Mouse (Mus musculus) naive thymus-derived CD4-positive, alpha-beta T cell, adult 2 months (primary cell): ENCODE results near the gene Mau2.
"Not testable (repeated sequence)": the region's sequence is repeated elsewhere in the genome, so short reads cannot be mapped to it uniquely, and the experiment has no call there.

Source experiments
- DNase-seq: peaks from one replicate; pipeline ENCODE4 v3.0.0-alpha.2; 2011; ENCODE audit warnings: low read depth

Mau2 gene

DNA sequence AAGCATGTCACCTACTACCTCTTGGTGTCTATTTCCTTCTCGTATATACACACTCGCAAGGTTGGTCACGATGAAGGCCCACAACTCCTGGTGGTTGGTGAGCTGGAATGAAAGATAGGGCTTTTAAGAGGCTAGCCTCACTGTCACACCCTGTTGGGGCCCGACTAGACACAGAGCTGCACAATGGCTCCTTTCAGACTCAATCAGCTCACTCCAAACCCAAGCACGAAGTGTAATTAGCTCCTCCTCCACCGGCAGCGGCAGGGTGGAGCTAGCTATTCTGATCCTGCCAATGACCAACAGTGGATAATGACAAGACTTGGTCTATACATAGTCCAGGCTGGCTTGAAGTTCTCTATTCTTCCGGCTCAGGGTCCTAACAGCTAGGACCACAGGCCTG lies 18.9 kb downstream of the Mau2 start:
- no peak for DNase-seq

DNA sequence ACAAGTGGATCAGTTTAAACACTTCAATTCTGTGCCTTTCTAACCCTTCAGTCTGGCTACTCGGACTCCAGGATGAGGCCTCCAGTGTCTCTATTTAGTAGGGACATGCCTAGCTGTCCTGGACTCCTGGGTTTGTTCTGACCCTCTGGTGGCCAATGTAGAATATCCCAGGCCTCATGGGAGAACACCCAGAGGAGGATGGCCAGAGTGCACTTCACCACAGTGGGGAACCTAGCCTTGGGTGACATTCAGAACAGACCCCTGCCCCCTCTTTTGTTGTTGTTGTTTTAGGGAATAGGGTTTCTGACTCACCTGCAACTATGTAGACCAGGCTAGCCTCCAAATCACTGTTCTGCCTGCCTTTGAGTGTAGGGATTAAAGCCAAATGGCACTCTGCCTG lies 27.5 kb downstream of the Mau2 start:
- no peak for DNase-seq

DNA sequence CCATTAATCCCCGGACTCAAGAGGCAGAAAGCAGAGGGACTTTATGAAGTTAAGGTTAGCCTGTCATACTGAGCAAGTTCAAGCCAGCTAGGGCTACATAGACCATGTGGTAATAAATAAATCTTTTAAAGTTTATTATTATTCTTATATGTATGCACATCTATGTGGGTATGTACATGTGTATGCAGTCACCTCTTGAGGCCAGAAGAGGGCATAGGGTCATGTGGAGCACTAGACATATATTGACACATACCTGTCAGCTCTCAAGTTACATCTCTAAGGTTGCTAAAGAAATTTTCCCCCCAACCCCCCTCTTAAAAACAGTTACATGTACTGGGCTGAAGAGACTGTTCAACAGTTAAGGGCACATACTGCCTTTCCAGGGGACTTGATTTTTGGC lies 29.8 kb downstream of the Mau2 start:
- DNase-seq = no peak

- no peak for DNase-seq
Measured at GRCm38 (mm10) chr8:70012350-70012749, 30.2 kb downstream of the Mau2 start.

- not testable (repeated sequence) for DNase-seq
Measured at GRCm38 (mm10) chr8:70010796-70011195, 31.7 kb downstream of the Mau2 start.

GRCm38 (mm10) chr8:70005178-70005577 lies 37.4 kb downstream of the Mau2 start:
- DNase-seq = no peak

DNA sequence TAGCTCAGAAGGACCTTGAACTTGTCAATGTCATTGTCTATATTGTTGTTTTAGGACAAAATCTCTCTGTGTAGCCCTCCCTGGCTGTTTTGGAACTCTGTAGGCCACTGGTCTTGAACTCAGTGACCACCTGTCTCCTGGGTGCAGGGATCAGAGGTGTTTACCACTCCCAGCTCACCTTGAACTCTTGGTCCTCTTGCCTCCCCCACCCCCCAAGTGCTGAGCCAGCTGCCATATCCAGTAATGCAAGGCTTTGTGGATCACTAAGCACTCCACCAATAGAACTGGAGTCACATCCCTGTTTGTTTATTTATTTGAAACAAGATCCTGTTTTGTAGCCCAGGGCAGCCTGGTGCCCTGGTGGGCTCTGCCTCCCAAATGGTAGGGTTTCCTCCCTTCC lies 38.2 kb downstream of the Mau2 start:
- DNase-seq = no peak

- peak; percentile 74 for DNase-seq
Measured at GRCm38 (mm10) chr8:70003204-70003657, 39.3 kb downstream of the Mau2 start.

DNA sequence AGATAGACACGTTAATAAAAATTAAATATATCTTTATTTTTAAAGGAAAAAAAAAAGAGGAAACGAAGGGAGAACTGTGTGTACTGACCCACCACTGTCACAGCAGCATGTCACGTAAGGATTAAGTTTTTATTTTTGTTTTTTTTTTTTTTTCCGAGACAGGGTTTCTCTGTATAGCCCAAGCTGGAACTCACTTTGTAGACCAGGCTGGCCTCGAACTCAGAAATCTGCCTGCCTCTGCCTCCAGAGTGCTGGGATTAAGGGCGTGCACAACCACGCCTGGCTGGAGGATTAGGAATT lies 40.7 kb downstream of the Mau2 start:
- not testable (repeated sequence) for DNase-seq

GRCm38 (mm10) chr8:70001176-70001891 lies 41.2 kb downstream of the Mau2 start:
- DNase-seq = peak; percentile 78

- DNase-seq = no peak
Measured at GRCm38 (mm10) chr8:70000226-70000625, 42.3 kb downstream of the Mau2 start.

GRCm38 (mm10) chr8:69999236-69999635 lies 43.3 kb downstream of the Mau2 start:
- DNase-seq = no peak

DNA sequence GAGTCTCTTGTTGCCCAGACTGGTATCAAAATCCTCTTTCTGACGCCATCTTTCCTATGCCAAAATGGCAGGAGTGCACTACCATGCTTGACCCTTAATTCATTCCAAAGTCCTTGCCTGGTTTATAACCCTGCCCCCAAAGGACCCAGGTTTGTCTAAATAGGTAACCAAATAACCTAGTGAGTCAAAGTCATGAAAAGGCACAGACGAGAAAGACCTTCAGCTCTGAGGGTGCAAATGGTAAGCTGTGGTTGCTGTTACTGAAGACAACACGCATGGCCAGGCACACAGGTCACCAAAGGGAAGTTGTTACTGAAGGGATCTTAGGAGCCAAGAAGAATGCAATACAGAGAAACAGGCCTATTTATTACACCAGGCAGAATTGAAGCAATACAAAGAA lies 43.8 kb downstream of the Mau2 start:
- no peak for DNase-seq

DNA sequence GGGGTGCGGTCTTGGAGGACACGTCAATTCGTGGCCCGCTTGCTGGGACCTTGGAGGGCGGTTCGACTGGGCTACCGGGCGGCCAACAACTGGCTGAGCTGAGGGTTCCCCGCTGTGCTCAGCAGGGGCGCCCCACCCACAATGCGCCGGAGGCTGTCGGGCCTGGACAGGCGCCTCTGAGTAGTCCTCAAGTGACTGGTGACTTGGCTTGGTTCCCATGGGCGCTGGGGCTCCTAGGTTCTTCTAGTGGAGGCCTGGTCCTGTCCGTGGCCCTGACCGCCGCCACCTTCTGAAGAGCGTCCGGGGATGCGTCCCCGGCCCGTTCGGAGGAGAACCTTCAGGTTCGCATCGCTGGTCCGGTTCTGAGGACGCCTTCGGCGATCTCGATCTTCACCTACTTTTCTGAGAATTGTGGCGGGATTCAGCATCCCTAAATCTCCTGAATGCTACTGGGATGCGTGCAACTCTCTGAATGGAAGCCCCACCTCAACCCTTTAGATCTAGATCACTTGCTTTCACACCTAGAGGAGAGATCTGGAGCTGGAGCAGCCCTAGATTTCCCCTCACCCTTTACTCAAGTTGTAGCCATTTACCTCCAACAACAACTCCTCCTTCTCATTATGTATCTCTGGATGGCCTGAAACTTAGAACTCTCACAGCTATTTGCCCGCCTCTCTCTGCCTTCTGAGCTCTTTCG lies 45.8 kb downstream of the Mau2 start:
- no peak for DNase-seq

- DNase-seq = peak; percentile 99
Measured at GRCm38 (mm10) chr8:69995776-69996588, 46.6 kb downstream of the Mau2 start, which contains the start of gene Gatad2a. Gene Gatad2a, minus strand, starts transcription at chr8:69996384.

DNA sequence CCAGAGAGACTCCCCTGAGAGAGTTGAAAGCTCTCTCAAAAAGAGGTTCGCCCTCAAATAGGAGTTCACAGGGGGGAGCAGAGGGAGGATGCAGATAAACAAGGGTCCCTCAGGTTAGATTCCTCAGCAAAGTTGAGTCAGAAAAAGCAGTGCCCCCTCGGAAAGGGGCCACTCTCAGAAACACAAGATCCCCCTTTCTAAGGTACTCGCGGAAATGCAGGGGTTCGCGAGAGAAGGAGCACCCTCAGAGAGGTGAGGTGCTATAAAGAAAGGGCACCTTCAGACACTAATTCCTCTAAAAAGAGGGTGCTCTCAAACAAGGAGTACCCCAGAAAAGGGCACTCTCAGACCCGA lies 47.1 kb downstream of the Mau2 start:
- DNase-seq = no peak

- DNase-seq = not testable (repeated sequence)
Measured at GRCm38 (mm10) chr8:69988936-69989335, 53.6 kb downstream of the Mau2 start.

DNA sequence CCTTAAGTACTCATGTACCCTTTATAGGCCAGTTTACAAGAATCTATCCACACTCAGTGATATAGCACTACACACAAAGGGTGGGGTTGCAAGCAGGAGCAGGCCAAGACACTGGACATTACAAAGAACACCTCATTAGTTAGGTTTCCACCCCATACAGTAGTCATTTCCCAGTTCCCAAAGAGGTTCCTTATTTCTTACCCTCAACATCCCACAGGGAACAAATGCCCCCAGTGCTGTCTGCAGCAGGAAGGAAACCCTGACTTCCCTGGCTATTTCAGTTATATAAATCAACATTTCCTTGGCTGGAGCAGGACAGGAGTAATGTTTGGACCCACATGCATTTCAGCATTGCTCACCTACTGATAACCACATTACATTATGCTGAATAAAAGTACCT lies 54.8 kb downstream of the Mau2 start:
- DNase-seq = no peak

GRCm38 (mm10) chr8:69984876-69985553 lies 57.5 kb downstream of the Mau2 start:
- peak; percentile 59 for DNase-seq

GRCm38 (mm10) chr8:69978456-69978855 lies 64.1 kb downstream of the Mau2 start:
- no peak for DNase-seq

DNA sequence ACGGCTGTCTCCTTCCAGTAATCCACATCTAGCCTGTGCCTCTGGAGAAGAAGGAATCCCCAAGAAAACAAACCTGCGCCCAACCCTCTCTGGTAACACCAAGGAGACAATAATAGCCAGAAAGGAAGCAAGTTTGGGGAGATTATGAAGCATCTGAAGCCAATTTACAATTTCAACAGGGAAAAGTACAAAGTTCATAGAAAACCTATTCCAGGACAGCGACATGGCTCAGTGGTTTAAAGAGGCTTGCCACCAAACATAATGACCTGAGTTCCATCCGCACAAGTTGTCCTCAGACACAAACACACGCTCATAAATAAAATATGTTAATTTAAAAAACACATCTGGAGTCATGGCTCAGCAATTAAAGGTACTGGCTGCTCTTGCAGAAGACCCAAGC lies 67.7 kb downstream of the Mau2 start:
- no peak for DNase-seq

DNA sequence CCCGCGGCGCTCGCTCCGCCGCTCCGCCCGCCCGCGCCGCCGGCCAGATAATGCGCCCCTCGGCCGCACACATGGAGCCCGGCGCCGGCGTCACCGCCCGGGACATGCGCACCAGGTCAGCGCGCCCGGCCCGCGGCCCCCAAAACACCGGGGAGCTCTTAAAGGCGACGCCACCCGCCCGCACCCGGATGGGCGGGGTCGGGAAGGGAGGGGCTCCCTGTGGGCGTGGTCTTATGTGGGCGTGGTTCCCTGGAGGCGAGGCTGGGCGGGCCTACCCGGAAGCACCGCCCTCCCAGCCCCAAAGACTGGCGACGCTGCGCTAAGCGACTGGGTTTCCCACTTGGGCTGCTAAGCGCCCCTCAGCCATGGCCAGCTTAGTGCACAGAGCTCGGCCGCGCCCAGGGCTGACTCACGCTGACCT lies 68.3 kb downstream of the Mau2 start:
- peak; percentile 96 for DNase-seq
